Mouse (Mus musculus): Measurements from ENCODE around the gene Dip2b. TPM values are rescaled to one million over a fixed set of nuclear protein-coding genes. Genes with fewer than 3 reads are reported as not detected.

The Dip2b gene
- total and polyA plus RNA-seq, 3 experiments, result 13.9 to 68.9 (median 15.4) TPM

DNA sequence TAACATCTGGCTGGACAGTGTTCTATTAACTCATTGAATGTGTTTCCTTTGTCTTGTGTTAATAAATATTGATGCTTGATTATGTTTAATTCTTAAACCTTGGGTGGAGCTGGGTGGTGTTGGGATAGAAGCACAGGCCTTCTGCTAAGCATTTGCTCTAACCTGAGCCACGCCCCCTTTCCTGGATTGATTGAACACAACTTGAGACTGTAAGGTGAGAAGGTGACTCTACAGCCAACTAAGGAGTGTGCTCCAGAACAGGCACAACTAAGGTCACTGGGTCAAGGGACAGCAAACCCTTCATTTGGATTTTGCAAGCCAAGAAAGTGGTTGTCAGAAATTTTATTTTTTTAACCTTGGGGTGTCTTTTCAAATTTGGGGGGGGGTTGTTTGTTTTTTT lies 180.9 kb downstream of the Dip2b start:
- Histone ChIP-seq H3K36me3 (ENCODE audit: control insufficient read depth in 1 of 2, insufficient read depth in 2 of 2, low read length in 2 of 2) (no peaks in the 10 kb centered on the region), H3K27ac (ENCODE audit: control insufficient read depth, low read depth, low read length) (no peak overlapping the region), H3K27me3 (ENCODE audit: control insufficient read depth in 1 of 2, insufficient read depth in 2 of 2, low read length in 2 of 2) (no peaks in the 10 kb centered on the region), H3K9ac (ENCODE audit: control insufficient read depth, low read depth, low read length, poor library complexity, severe bottlenecking) (no peak overlapping the region), H3K4me1 (ENCODE audit: control insufficient read depth in 1 of 2, insufficient read depth in 2 of 2, low read length in 2 of 2) (no peaks in the 10 kb centered on the region), H3K9me3 (replicated peaks; ENCODE audit: insufficient read depth, low read length) (no peaks in the 10 kb centered on the region), H3K4me3 (ENCODE audit: control insufficient read depth in 1 of 2, insufficient read depth in 1 of 2, low read depth in 2 of 2, low read length in 2 of 2) (no peak overlapping the region), H3K79me2 (ENCODE audit: control insufficient read depth, insufficient read depth, low read length, poor library complexity) (no peaks in the 10 kb centered on the region)
- TF ChIP-seq ZMIZ1 (IDR thresholded peaks at IDR 0.05; ENCODE audit: low read depth, low read length), result no peak
- TF ChIP-seq BHLHE40 (IDR thresholded peaks at IDR 0.05; ENCODE audit: borderline replicate concordance, low read depth, low read length), result no peak
- no peak for TF ChIP-seq TBP (IDR thresholded peaks at IDR 0.05; ENCODE audit: low read depth, low read length)
- no peak for TF ChIP-seq MAZ (IDR thresholded peaks at IDR 0.05; ENCODE audit: low read depth, low read length)
- TF ChIP-seq POLR2AphosphoS5 (IDR thresholded peaks at IDR 0.05; ENCODE audit: borderline replicate concordance, low read depth, low read length), result no peak
- no peak for TF ChIP-seq ZKSCAN1 (IDR thresholded peaks at IDR 0.05; ENCODE audit: low read depth, low read length)
- no peak for TF ChIP-seq ETS1 (IDR thresholded peaks at IDR 0.05; ENCODE audit: low read depth, low read length)
- no peak for TF ChIP-seq GABPA (IDR thresholded peaks at IDR 0.05; ENCODE audit: low read depth, low read length)
- TF ChIP-seq TAL1 (IDR thresholded peaks at IDR 0.05; ENCODE audit: low read length), result no peak
- no peak for TF ChIP-seq CHD2 (IDR thresholded peaks at IDR 0.05; ENCODE audit: low read length)
- no peak for TF ChIP-seq USF2 (IDR thresholded peaks at IDR 0.05; ENCODE audit: borderline replicate concordance in 1 of 2, insufficient read depth in 1 of 2, low read depth in 1 of 2, low read length in 2 of 2)
- TF ChIP-seq ELF1 (IDR thresholded peaks at IDR 0.05; ENCODE audit: low read depth, low read length), result no peak
- no peak for TF ChIP-seq POLR2AphosphoS2 (IDR thresholded peaks at IDR 0.05; ENCODE audit: low read length)
- TF ChIP-seq KAT2A (conservative IDR thresholded peaks at IDR 0.05; ENCODE audit: low read depth, low read length), result no peak
- no peak for TF ChIP-seq SIN3A (IDR thresholded peaks at IDR 0.05; ENCODE audit: low read length)
- TF ChIP-seq NRF1 (IDR thresholded peaks at IDR 0.05; ENCODE audit: insufficient read depth, low read depth, low read length, poor library complexity, severe bottlenecking), result no peak
- TF ChIP-seq MAX (IDR thresholded peaks at IDR 0.05; ENCODE audit: low read length), result no peak
- TF ChIP-seq GATA1 (IDR thresholded peaks at IDR 0.05; ENCODE audit: low read depth, low read length), result no peak
- no peak for TF ChIP-seq CHD1 (IDR thresholded peaks at IDR 0.05; ENCODE audit: low read depth, low read length)
- no peak for TF ChIP-seq E2F4 (IDR thresholded peaks at IDR 0.05; ENCODE audit: borderline replicate concordance, low read depth, low read length)
- no peak for DNase-seq (ENCODE audit: low read depth, low spot score)

DNA sequence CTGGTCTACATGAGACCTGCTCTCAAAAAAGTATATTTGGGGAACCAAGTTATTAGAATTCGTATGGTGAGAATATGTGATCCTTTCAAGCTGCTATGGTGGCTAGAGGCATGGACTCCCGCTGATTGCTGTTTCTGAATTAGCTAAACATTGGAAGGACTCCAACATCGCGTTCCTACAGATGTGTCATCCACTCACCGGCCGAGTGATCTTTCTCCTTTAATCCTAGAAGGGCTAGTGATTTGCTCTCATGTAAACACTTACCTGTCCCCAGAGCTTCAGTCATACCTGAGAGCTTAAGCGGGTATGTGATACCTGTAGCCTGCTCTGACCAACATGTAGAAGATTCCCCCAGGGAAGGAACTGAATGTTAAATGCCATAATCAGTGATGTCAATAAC lies 182.5 kb downstream of the Dip2b start:
- Histone ChIP-seq H3K27me3 (ENCODE audit: control insufficient read depth in 1 of 2, insufficient read depth in 2 of 2, low read length in 2 of 2) (no peaks in the 10 kb centered on the region), H3K9ac (ENCODE audit: control insufficient read depth, low read depth, low read length, poor library complexity, severe bottlenecking) (no peak overlapping the region), H3K4me3 (ENCODE audit: control insufficient read depth in 1 of 2, insufficient read depth in 1 of 2, low read depth in 2 of 2, low read length in 2 of 2) (no peak overlapping the region), H3K36me3 (ENCODE audit: control insufficient read depth in 1 of 2, insufficient read depth in 2 of 2, low read length in 2 of 2) (peaks cover 0 to under 1% of the 10 kb centered on the region in 2 experiments; a peak in 1 of 4 replicates), H3K27ac (ENCODE audit: control insufficient read depth, low read depth, low read length) (no peak overlapping the region), H3K9me3 (replicated peaks; ENCODE audit: insufficient read depth, low read length) (no peaks in the 10 kb centered on the region), H3K4me1 (ENCODE audit: control insufficient read depth in 1 of 2, insufficient read depth in 2 of 2, low read length in 2 of 2) (peaks cover 0 to 2% of the 10 kb centered on the region in 2 experiments; a peak in 1 of 4 replicates), H3K79me2 (ENCODE audit: control insufficient read depth, insufficient read depth, low read length, poor library complexity) (no peaks in the 10 kb centered on the region)
- no peak for DNase-seq (ENCODE audit: low read depth, low spot score)
- no peak for TF ChIP-seq TAL1 (IDR thresholded peaks at IDR 0.05; ENCODE audit: low read length)
- TF ChIP-seq ZKSCAN1 (IDR thresholded peaks at IDR 0.05; ENCODE audit: low read depth, low read length), result no peak
- no peak for TF ChIP-seq EP300 (IDR thresholded peaks at IDR 0.05; ENCODE audit: low read depth in 1 of 2, low read length in 2 of 2)
- TF ChIP-seq E2F4 (IDR thresholded peaks at IDR 0.05; ENCODE audit: borderline replicate concordance, low read depth, low read length), result no peak
- TF ChIP-seq HCFC1 (IDR thresholded peaks at IDR 0.05; ENCODE audit: low read depth, low read length), result no peak
- no peak for TF ChIP-seq CTCF (IDR thresholded peaks at IDR 0.05 in 2 of 3, conservative IDR thresholded peaks at IDR 0.05 in 1 of 3; ENCODE audit: control insufficient read depth in 1 of 3, insufficient read depth in 1 of 3, low read depth in 2 of 3, low read length in 3 of 3, poor library complexity in 1 of 3, severe bottlenecking in 1 of 3)
- TF ChIP-seq ZC3H11A (IDR thresholded peaks at IDR 0.05; ENCODE audit: low read depth, low read length), result no peak
- no peak for TF ChIP-seq MYC (IDR thresholded peaks at IDR 0.05; ENCODE audit: low read depth, low read length)
- no peak for TF ChIP-seq ETS1 (IDR thresholded peaks at IDR 0.05; ENCODE audit: low read depth, low read length)
- no peak for TF ChIP-seq GABPA (IDR thresholded peaks at IDR 0.05; ENCODE audit: low read depth, low read length)
